Mouse (Mus musculus): Measurements from ENCODE around the gene Hoxb9.
A peak's percentile ranks its signal among the peaks of the same experiment; 100 is the strongest.

GRCm38 (mm10) chr11:96303151-96304099 is 32.2 kb downstream of the Hoxb9 start, which contains the start of gene Hoxb5:
- peak; percentile 79 for TF ChIP-seq CTCF (IDR thresholded peaks at IDR 0.05; ENCODE audit: extremely low read depth, insufficient read length, insufficient replicate concordance, low read depth, low read length)
- no peak for TF ChIP-seq POLR2A (IDR thresholded peaks at IDR 0.05; ENCODE audit: low read depth, low read length)
